Mouse (Mus musculus) C2C12 (cell line): ENCODE measurements around the gene Acpp. TPM values are rescaled to one million over a fixed set of nuclear protein-coding genes. Genes with fewer than 3 reads are reported as not detected.
A peak's percentile ranks its signal among the peaks of the same experiment; 100 is the strongest.

Experiments
- H3K27me3 ChIP-seq: one replicate; pipeline ENCODE4 v1.6.1; 2011; ENCODE audit not compliant: control insufficient read depth, insufficient read depth, insufficient read length
- H3K36me3 ChIP-seq: one replicate; pipeline ENCODE4 v1.6.1; 2011; ENCODE audit not compliant: control insufficient read depth, insufficient read depth
- H3K4me3 ChIP-seq: one replicate; pipeline ENCODE4 v1.5.1; 2011; ENCODE audit warnings: mild to moderate bottlenecking, control low read depth; ENCODE audit not compliant: poor library complexity, insufficient read depth, severe bottlenecking
- H3K79me2 ChIP-seq: one replicate; pipeline ENCODE4 v1.6.1; 2011; ENCODE audit not compliant: control insufficient read depth, insufficient read depth
- H3K79me3 ChIP-seq: one replicate; pipeline ENCODE4 v1.6.1; 2011; ENCODE audit warnings: low read depth, control low read depth
- H3ac ChIP-seq: one replicate; pipeline ENCODE3; 2011; ENCODE audit warnings: low read depth; ENCODE audit not compliant: control insufficient read depth, insufficient read length
- CEBPB ChIP-seq: IDR thresholded peaks from one replicate; pipeline ENCODE4 v1.6.1; 2011; ENCODE audit warnings: low read depth, mild to moderate bottlenecking, control low read depth, moderate library complexity
- CTCF ChIP-seq: IDR thresholded peaks from one replicate; pipeline ENCODE4 v1.5.1; 2011; ENCODE audit not compliant: control insufficient read depth, insufficient read depth, insufficient read length
- FOSL1 ChIP-seq: IDR thresholded peaks from one replicate; pipeline ENCODE4 v1.8.0; 2011; ENCODE audit warnings: mild to moderate bottlenecking, low read length; ENCODE audit not compliant: poor library complexity, insufficient read depth, severe bottlenecking
- MAX ChIP-seq: IDR thresholded peaks from one replicate; pipeline ENCODE4 v1.6.1; 2011; ENCODE audit warnings: mild to moderate bottlenecking, control low read depth
- MYOD1 ChIP-seq: IDR thresholded peaks from one replicate; pipeline ENCODE4 v1.6.1; 2011; ENCODE audit warnings: low read depth; ENCODE audit not compliant: control insufficient read depth, insufficient read length
- MYOG ChIP-seq: IDR thresholded peaks from one replicate; pipeline ENCODE4 v1.6.1; 2011; ENCODE audit not compliant: control insufficient read depth, insufficient read length; ENCODE audit errors: extremely low read depth
- USF1 ChIP-seq: IDR thresholded peaks from one replicate; pipeline ENCODE4 v1.6.1; 2011; ENCODE audit warnings: low read depth, mild to moderate bottlenecking, control low read depth, moderate library complexity
- polyA plus RNA-seq: library from polyadenylated mRNA; unstranded; fragments of >200 nt; fragmentation: generic; extraction: Trizol; gene quantifications from one replicate; pipeline ENCODE4 v1.2.1, GENCODE M21; 2012; ENCODE audit warnings: missing spikeins

Gene Acpp
- polyA plus RNA-seq, 1 experiment: 0.04 TPM

GRCm38 (mm10) chr9:104338489-104339427 is 1.2 kb upstream of the Acpp start:
- H3K79me2 ChIP-seq: no peaks in the 10 kb centered on the region
- TF ChIP-seq MAX (no peak), FOSL1 (no peak), CTCF (no peak), MYOD1 (no peak), CEBPB (no peak), USF1 (no peak), MYOG (no peak)
- no peak overlapping the region for H3K4me3 ChIP-seq
- no peaks in the 10 kb centered on the region for H3K27me3 ChIP-seq
- no peak overlapping the region for H3ac ChIP-seq
- H3K36me3 ChIP-seq: no peaks in the 10 kb centered on the region
- no peaks in the 10 kb centered on the region for H3K79me3 ChIP-seq

- no peak for TF ChIP-seq USF1
- TF ChIP-seq MYOG: no peak
- TF ChIP-seq CTCF: no peak
- TF ChIP-seq FOSL1: no peak
- no peak for TF ChIP-seq MYOD1
- no peak for TF ChIP-seq MAX
- no peak for TF ChIP-seq CEBPB
- Histone ChIP-seq H3K4me3 (no peak overlapping the region), H3K79me2 (no peaks in the 10 kb centered on the region), H3ac (no peak overlapping the region), H3K27me3 (no peaks in the 10 kb centered on the region), H3K36me3 (no peaks in the 10 kb centered on the region), H3K79me3 (no peaks in the 10 kb centered on the region)
Measured at GRCm38 (mm10) chr9:104331301-104331700, 6.2 kb downstream of the Acpp start.

GRCm38 (mm10) chr9:104328655-104329054 is 8.9 kb downstream of the Acpp start:
- no peaks in the 10 kb centered on the region for H3K27me3 ChIP-seq
- H3K79me3 ChIP-seq: no peaks in the 10 kb centered on the region
- no peaks in the 10 kb centered on the region for H3K79me2 ChIP-seq
- no peak overlapping the region for H3K4me3 ChIP-seq
- TF ChIP-seq MAX (no peak), CTCF (no peak), MYOD1 (no peak), MYOG (no peak), USF1 (no peak), FOSL1 (no peak), CEBPB (no peak)
- H3ac ChIP-seq: no peak overlapping the region
- H3K36me3 ChIP-seq: no peaks in the 10 kb centered on the region

GRCm38 (mm10) chr9:104321519-104321918 is 16.0 kb downstream of the Acpp start:
- no peaks in the 10 kb centered on the region for H3K79me2 ChIP-seq
- no peak overlapping the region for H3ac ChIP-seq
- H3K36me3 ChIP-seq: no peaks in the 10 kb centered on the region
- no peak for TF ChIP-seq CTCF
- TF ChIP-seq MAX: peak; percentile 9
- TF ChIP-seq USF1: peak; percentile 34
- H3K4me3 ChIP-seq: no peak overlapping the region
- no peaks in the 10 kb centered on the region for H3K79me3 ChIP-seq
- no peaks in the 10 kb centered on the region for H3K27me3 ChIP-seq

GRCm38 (mm10) chr9:104316351-104316750 is 21.2 kb downstream of the Acpp start:
- H3ac ChIP-seq: no peak overlapping the region
- H3K36me3 ChIP-seq: no peaks in the 10 kb centered on the region
- no peak for TF ChIP-seq USF1
- TF ChIP-seq CTCF: no peak
- no peak for TF ChIP-seq MYOG
- TF ChIP-seq MYOD1: no peak
- TF ChIP-seq FOSL1: no peak
- TF ChIP-seq CEBPB: no peak
- TF ChIP-seq MAX: no peak
- no peaks in the 10 kb centered on the region for H3K79me3 ChIP-seq
- H3K27me3 ChIP-seq: no peaks in the 10 kb centered on the region
- no peak overlapping the region for H3K4me3 ChIP-seq
- H3K79me2 ChIP-seq: no peaks in the 10 kb centered on the region

- TF ChIP-seq MAX: no peak
- TF ChIP-seq CTCF: peak; percentile 56
- no peak for TF ChIP-seq MYOG
- TF ChIP-seq CEBPB: no peak
- TF ChIP-seq USF1: no peak
- TF ChIP-seq MYOD1: no peak
- no peak for TF ChIP-seq FOSL1
- Histone ChIP-seq H3K27me3 (no peaks in the 10 kb centered on the region), H3K4me3 (no peak overlapping the region), H3ac (no peak overlapping the region), H3K36me3 (no peaks in the 10 kb centered on the region), H3K79me3 (no peaks in the 10 kb centered on the region), H3K79me2 (no peaks in the 10 kb centered on the region)
Measured at GRCm38 (mm10) chr9:104315499-104315898, 22.0 kb downstream of the Acpp start.
